Mouse (Mus musculus): ENCODE results near the gene Cacna2d1. TPM values are rescaled to one million over a fixed set of nuclear protein-coding genes. Genes with fewer than 3 reads are reported as not detected.

The Cacna2d1 gene
- polyA plus RNA-seq, 1 experiment from 2014 or later: 15.2 TPM

- 88% methylated on average over 6 of the region's 6 CpGs for WGBS
- Histone ChIP-seq H3K9me3 (no peaks in the 10 kb centered on the region), H3K36me3 (no peaks in the 10 kb centered on the region), H3K27ac (no peak overlapping the region), H3K9ac (no peak overlapping the region), H3K4me3 (replicated peaks) (no peak overlapping the region), H3K4me1 (no peaks in the 10 kb centered on the region), H3K4me2 (no peak overlapping the region), H3K27me3 (replicated peaks) (no peaks in the 10 kb centered on the region)
- ATAC-seq (ENCODE audit: insufficient read depth, low FRiP score, low read depth): no peak
These were observed 318.4 kb downstream of the Cacna2d1 start for GRCm38 (mm10) chr5:16252738-16253513.

GRCm38 (mm10) chr5:16253768-16254167 lies 319.3 kb downstream of the Cacna2d1 start:
- Histone ChIP-seq H3K36me3 (no peaks in the 10 kb centered on the region), H3K4me2 (no peak overlapping the region), H3K27me3 (replicated peaks) (no peaks in the 10 kb centered on the region), H3K4me1 (no peaks in the 10 kb centered on the region), H3K9me3 (no peaks in the 10 kb centered on the region), H3K27ac (no peak overlapping the region), H3K4me3 (replicated peaks) (no peak overlapping the region), H3K9ac (no peak overlapping the region)
- WGBS: 71% methylated on average over 1 of the region's 1 CpGs
- ATAC-seq (ENCODE audit: insufficient read depth, low FRiP score, low read depth): no peak

GRCm38 (mm10) chr5:16265385-16265784 lies 330.9 kb downstream of the Cacna2d1 start:
- Histone ChIP-seq H3K9me3 (no peaks in the 10 kb centered on the region), H3K4me2 (no peak overlapping the region), H3K4me1 (no peaks in the 10 kb centered on the region), H3K27ac (no peak overlapping the region), H3K9ac (no peak overlapping the region), H3K36me3 (no peaks in the 10 kb centered on the region), H3K4me3 (replicated peaks) (no peak overlapping the region), H3K27me3 (replicated peaks) (no peaks in the 10 kb centered on the region)
- ATAC-seq (ENCODE audit: insufficient read depth, low FRiP score, low read depth): no peak
- 73% methylated on average over 6 of the region's 6 CpGs for WGBS

GRCm38 (mm10) chr5:16277058-16277457 lies 342.6 kb downstream of the Cacna2d1 start:
- Histone ChIP-seq H3K27me3 (replicated peaks) (no peaks in the 10 kb centered on the region), H3K27ac (no peak overlapping the region), H3K4me3 (replicated peaks) (no peak overlapping the region), H3K4me1 (no peaks in the 10 kb centered on the region), H3K36me3 (no peaks in the 10 kb centered on the region), H3K4me2 (no peak overlapping the region), H3K9ac (no peak overlapping the region), H3K9me3 (no peaks in the 10 kb centered on the region)
- WGBS: 59% methylated on average over 2 of the region's 2 CpGs
- ATAC-seq (ENCODE audit: insufficient read depth, low FRiP score, low read depth): no peak

- no peaks in the 10 kb centered on the region for H3K27me3 ChIP-seq (replicated peaks)
- no peak overlapping the region for H3K4me3 ChIP-seq (replicated peaks)
- WGBS: 77% methylated on average over 5 of the region's 5 CpGs
These were observed 346.7 kb downstream of the Cacna2d1 start for GRCm38 (mm10) chr5:16281229-16281628.

GRCm38 (mm10) chr5:16293223-16293622 lies 358.7 kb downstream of the Cacna2d1 start:
- H3K4me1 ChIP-seq: no peaks in the 10 kb centered on the region
- no peaks in the 10 kb centered on the region for H3K36me3 ChIP-seq
- WGBS: 16% methylated on average over 1 of the region's 1 CpGs
- no peak overlapping the region for H3K9ac ChIP-seq
- no peak for ATAC-seq (ENCODE audit: insufficient read depth, low FRiP score, low read depth)
- H3K4me2 ChIP-seq: no peak overlapping the region
- H3K27ac ChIP-seq: no peak overlapping the region
- H3K27me3 ChIP-seq (replicated peaks): no peaks in the 10 kb centered on the region
- no peak overlapping the region for H3K4me3 ChIP-seq (replicated peaks)
- no peaks in the 10 kb centered on the region for H3K9me3 ChIP-seq

More at GRCm38 (mm10) chr5:16281229-16281628, 346.7 kb downstream of the Cacna2d1 start:
- no peak overlapping the region for H3K27ac ChIP-seq
- no peaks in the 10 kb centered on the region for H3K36me3 ChIP-seq
- no peak overlapping the region for H3K4me2 ChIP-seq
- no peak for ATAC-seq (ENCODE audit: insufficient read depth, low FRiP score, low read depth)
- no peak overlapping the region for H3K9ac ChIP-seq
- no peaks in the 10 kb centered on the region for H3K9me3 ChIP-seq
- H3K4me1 ChIP-seq: no peaks in the 10 kb centered on the region

GRCm38 (mm10) chr5:16293825-16294224 lies 359.3 kb downstream of the Cacna2d1 start:
- WGBS: 74% methylated on average over 4 of the region's 4 CpGs
- Histone ChIP-seq H3K4me2 (no peak overlapping the region), H3K27ac (no peak overlapping the region), H3K9me3 (no peaks in the 10 kb centered on the region), H3K36me3 (no peaks in the 10 kb centered on the region), H3K9ac (no peak overlapping the region), H3K4me1 (no peaks in the 10 kb centered on the region), H3K4me3 (replicated peaks) (no peak overlapping the region), H3K27me3 (replicated peaks) (no peaks in the 10 kb centered on the region)
- no peak for ATAC-seq (ENCODE audit: insufficient read depth, low FRiP score, low read depth)

- Histone ChIP-seq H3K4me1 (no peaks in the 10 kb centered on the region), H3K4me2 (no peak overlapping the region), H3K9ac (no peak overlapping the region), H3K27me3 (replicated peaks) (no peaks in the 10 kb centered on the region), H3K9me3 (no peaks in the 10 kb centered on the region), H3K4me3 (replicated peaks) (no peak overlapping the region), H3K27ac (no peak overlapping the region), H3K36me3 (no peaks in the 10 kb centered on the region)
- ATAC-seq (ENCODE audit: insufficient read depth, low FRiP score, low read depth): no peak
- WGBS: 76% methylated on average over 4 of the region's 4 CpGs
These were observed 360.2 kb downstream of the Cacna2d1 start for GRCm38 (mm10) chr5:16294708-16295107.

GRCm38 (mm10) chr5:16297170-16297771 lies 362.8 kb downstream of the Cacna2d1 start:
- no peaks in the 10 kb centered on the region for H3K4me1 ChIP-seq
- H3K36me3 ChIP-seq: no peaks in the 10 kb centered on the region
- H3K9ac ChIP-seq: no peak overlapping the region
- H3K4me3 ChIP-seq (replicated peaks): no peak overlapping the region
- no peak for ATAC-seq (ENCODE audit: insufficient read depth, low FRiP score, low read depth)
- no peak overlapping the region for H3K27ac ChIP-seq
- 60% methylated on average over 4 of the region's 4 CpGs for WGBS
- H3K27me3 ChIP-seq (replicated peaks): no peaks in the 10 kb centered on the region
- H3K4me2 ChIP-seq: no peak overlapping the region
- H3K9me3 ChIP-seq: no peaks in the 10 kb centered on the region

GRCm38 (mm10) chr5:16299631-16300030 lies 365.1 kb downstream of the Cacna2d1 start:
- H3K36me3 ChIP-seq: no peaks in the 10 kb centered on the region
- ATAC-seq (ENCODE audit: insufficient read depth, low FRiP score, low read depth): no peak
- H3K9ac ChIP-seq: no peak overlapping the region
- no peaks in the 10 kb centered on the region for H3K4me1 ChIP-seq
- no peak overlapping the region for H3K4me3 ChIP-seq (replicated peaks)
- no peaks in the 10 kb centered on the region for H3K9me3 ChIP-seq
- 65% methylated on average over 6 of the region's 6 CpGs for WGBS
- no peak overlapping the region for H3K27ac ChIP-seq
- H3K27me3 ChIP-seq (replicated peaks): no peaks in the 10 kb centered on the region
- H3K4me2 ChIP-seq: no peak overlapping the region

GRCm38 (mm10) chr5:16309168-16310006 lies 374.9 kb downstream of the Cacna2d1 start:
- no peaks in the 10 kb centered on the region for H3K36me3 ChIP-seq
- no peak for ATAC-seq (ENCODE audit: insufficient read depth, low FRiP score, low read depth)
- H3K4me3 ChIP-seq (replicated peaks): no peak overlapping the region
- H3K27me3 ChIP-seq (replicated peaks): no peaks in the 10 kb centered on the region
- no peaks in the 10 kb centered on the region for H3K4me1 ChIP-seq
- H3K9ac ChIP-seq: no peak overlapping the region
- H3K9me3 ChIP-seq: no peaks in the 10 kb centered on the region
- H3K4me2 ChIP-seq: no peak overlapping the region
- WGBS: 40% methylated on average over 7 of the region's 7 CpGs
- H3K27ac ChIP-seq: no peak overlapping the region

- H3K27me3 ChIP-seq (replicated peaks): no peaks in the 10 kb centered on the region
- no peaks in the 10 kb centered on the region for H3K36me3 ChIP-seq
- H3K4me1 ChIP-seq: no peaks in the 10 kb centered on the region
- ATAC-seq (ENCODE audit: insufficient read depth, low FRiP score, low read depth): no peak
- no peak overlapping the region for H3K4me3 ChIP-seq (replicated peaks)
- H3K4me2 ChIP-seq: no peak overlapping the region
- no peak overlapping the region for H3K27ac ChIP-seq
- H3K9me3 ChIP-seq: no peaks in the 10 kb centered on the region
- no peak overlapping the region for H3K9ac ChIP-seq
- 54% methylated on average over 5 of the region's 5 CpGs for WGBS
These were observed 379.8 kb downstream of the Cacna2d1 start for GRCm38 (mm10) chr5:16314242-16314641.

Measured in stomach, embryonic 15.5 days (tissue).